Mouse (Mus musculus) heart, adult 2 months (tissue): ENCODE measurements around the gene Lgmn. TPM values are rescaled to one million over a fixed set of nuclear protein-coding genes. Genes with fewer than 3 reads are reported as not detected.

Experiments
- DNase-seq, 2 experiments: peaks; one replicate each; pipeline ENCODE4 v3.0.0; 2021
- H3K27ac ChIP-seq: fragments of 200-600 bp; 2 replicates; pipeline ENCODE4 v1.8.1; 2022
- H3K27me3 ChIP-seq: fragments of 200-500 bp; 2 replicates; pipeline ENCODE4 v1.6.1; 2012; ENCODE audit warnings: mild to moderate bottlenecking, low read length, inconsistent platforms, mixed read lengths; ENCODE audit not compliant: control insufficient read depth, insufficient read depth
- H3K36me3 ChIP-seq: fragments of 200-500 bp; 2 replicates; pipeline ENCODE4 v1.6.1; 2012; ENCODE audit warnings: low read length, inconsistent platforms; ENCODE audit not compliant: control insufficient read depth, insufficient read depth
- H3K4me1 ChIP-seq: fragments of 200-500 bp; 2 replicates; pipeline ENCODE4 v1.6.1; 2011; ENCODE audit warnings: low read length; ENCODE audit not compliant: control insufficient read depth, insufficient read depth
- H3K4me3 ChIP-seq: fragments of 200-600 bp; 2 replicates; pipeline ENCODE4 v1.8.1; 2022
- H3K79me2 ChIP-seq: fragments of 200-500 bp; replicated peaks from 2 replicates; pipeline ENCODE4 v1.6.1; 2012; ENCODE audit warnings: mild to moderate bottlenecking, inconsistent platforms, low read length, moderate library complexity, mixed read lengths; ENCODE audit not compliant: control insufficient read depth, insufficient read depth
- H3K9ac ChIP-seq: fragments of 200-500 bp; 2 replicates; pipeline ENCODE4 v1.6.1; 2012; ENCODE audit warnings: low read depth, mild to moderate bottlenecking, control low read depth, inconsistent platforms, low read length, mixed read lengths
- CTCF ChIP-seq: fragments of 200-600 bp; IDR thresholded peaks from 2 replicates; pipeline ENCODE4 v1.8.1; 2022; ENCODE audit warnings: antibody characterized with exemption, mild to moderate bottlenecking, moderate library complexity
- EP300 ChIP-seq: fragments of 200-500 bp; IDR thresholded peaks from 2 replicates; pipeline ENCODE4 v1.6.1; 2011; ENCODE audit warnings: low read depth, low read length, control low read depth; ENCODE audit not compliant: insufficient read depth
- POLR2A ChIP-seq: fragments of 200-500 bp; IDR thresholded peaks from 2 replicates; pipeline ENCODE4 v1.6.1; 2011; ENCODE audit warnings: mild to moderate bottlenecking, low read depth, low read length, control low read depth; ENCODE audit not compliant: insufficient read depth
- WGBS: fragments of 180-500 bp; shearing (Covaris S2); methylation state at CpG from one replicate; pipeline ENCODE4 v1.1.7; 2018; 5-methylcytosine and 5-hydroxymethylcytosine counted together
- intact Hi-C: fragments of 180-260 bp; cut with DNase I; formaldehyde crosslinking; loops from one replicate; pipeline ENCODE4 v1.15.1; 2025
- polyA plus RNA-seq: library from polyadenylated mRNA; depleted of rRNA; stranded (reverse); fragments of >200 nt; gene quantifications from 2 replicates; pipeline ENCODE4 v1.2.3, GENCODE M21; 2012
- total RNA-seq, 2 experiments: library from RNA; stranded (reverse); gene quantifications; 2 replicates each; pipeline ENCODE4 v1.2.3; 2021

Gene Lgmn
- total and polyA plus RNA-seq, 3 experiments: 59.9 to 78.2 (median 63.5) TPM

DNA sequence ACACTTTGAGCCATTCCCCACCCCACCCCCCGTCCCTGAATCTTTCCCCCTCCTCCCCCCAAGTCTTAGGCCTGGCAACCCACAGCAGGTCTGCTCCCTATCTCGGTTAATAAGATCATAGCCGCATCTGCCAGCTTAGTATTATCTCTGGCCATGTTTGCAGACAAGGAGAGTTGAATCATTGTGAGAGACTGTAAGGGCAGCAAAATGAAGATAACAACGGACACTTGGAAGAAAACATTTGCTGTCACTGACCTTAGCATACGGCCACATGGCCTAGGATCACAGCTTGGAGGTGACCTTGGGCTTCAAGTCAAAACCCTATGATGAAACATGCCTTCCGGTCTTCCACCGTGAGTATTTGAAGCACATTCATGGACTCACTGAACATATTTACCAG, 938 bp upstream of the Lgmn start:
- H3K27me3 ChIP-seq: no peaks in the 10 kb centered on the region

DNA sequence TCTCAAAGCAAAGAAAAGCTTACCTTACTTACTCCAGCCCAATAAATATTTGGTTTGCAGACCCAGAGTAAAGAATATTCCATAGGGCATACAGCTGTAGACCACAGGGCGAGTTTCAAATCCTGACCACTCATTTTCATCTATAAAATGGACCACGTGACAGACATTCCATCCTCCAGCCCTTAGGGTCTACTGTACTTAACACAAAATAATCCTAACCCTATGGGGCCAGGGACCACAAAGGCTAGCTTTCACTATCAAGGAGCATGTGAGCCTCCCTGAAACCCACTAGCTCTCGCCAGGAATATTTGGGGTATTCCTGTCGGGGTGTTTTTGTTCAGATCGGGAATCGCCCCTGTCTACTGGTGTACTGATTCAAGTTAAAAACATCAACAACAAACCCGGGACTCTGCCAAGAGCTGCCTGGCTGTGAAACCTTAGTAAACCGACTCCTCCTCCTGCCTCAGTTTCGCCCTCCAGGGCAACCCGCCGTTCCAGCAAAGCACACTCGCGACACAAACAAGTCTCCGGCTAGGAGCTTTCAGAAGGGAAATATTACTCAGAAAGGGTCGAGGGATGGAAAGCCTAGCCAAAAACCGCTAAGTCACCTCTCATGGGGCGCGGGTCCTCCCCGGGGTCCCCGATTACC, 506 bp downstream of the Lgmn start:
- intact Hi-C loops: loop anchor here (2.0 kb wide), 1 partner anchor 46 kb away; no protein-coding TSS in a partner anchor
- Histone ChIP-seq H3K9ac (peak overlapping the region; percentile 62), H3K79me2 (peaks cover 3% of the 10 kb centered on the region), H3K4me1 (peaks cover 3% of the 10 kb centered on the region), H3K36me3 (peaks cover 2% of the 10 kb centered on the region; the same call in 1 of the 2 replicates), H3K4me3 (peak overlapping the region; percentile 95), H3K27me3 (no peaks in the 10 kb centered on the region), H3K27ac (peak overlapping the region; percentile 94)
- 1% methylated on average over 20 of the region's 20 CpGs for WGBS
- DNase-seq: no peak
- TF ChIP-seq POLR2A (no peak), CTCF (no peak), EP300 (no peak)

More for the DNA sequence above, 938 bp upstream of the Lgmn start:
- no peak overlapping the region for H3K27ac ChIP-seq
- peaks cover 2% of the 10 kb centered on the region; the same call in 1 of the 2 replicates for H3K36me3 ChIP-seq
- intact Hi-C loops: loop anchor here (1.0 kb wide), 1 partner anchor 22 kb away; no protein-coding TSS in a partner anchor
- 76% methylated on average over 7 of the region's 7 CpGs for WGBS
- H3K4me1 ChIP-seq: peaks cover 3% of the 10 kb centered on the region
- H3K4me3 ChIP-seq: no peak overlapping the region
- DNase-seq: no peak
- H3K79me2 ChIP-seq: no peaks in the 10 kb centered on the region
- no peak overlapping the region for H3K9ac ChIP-seq
- no peak for TF ChIP-seq CTCF

DNA sequence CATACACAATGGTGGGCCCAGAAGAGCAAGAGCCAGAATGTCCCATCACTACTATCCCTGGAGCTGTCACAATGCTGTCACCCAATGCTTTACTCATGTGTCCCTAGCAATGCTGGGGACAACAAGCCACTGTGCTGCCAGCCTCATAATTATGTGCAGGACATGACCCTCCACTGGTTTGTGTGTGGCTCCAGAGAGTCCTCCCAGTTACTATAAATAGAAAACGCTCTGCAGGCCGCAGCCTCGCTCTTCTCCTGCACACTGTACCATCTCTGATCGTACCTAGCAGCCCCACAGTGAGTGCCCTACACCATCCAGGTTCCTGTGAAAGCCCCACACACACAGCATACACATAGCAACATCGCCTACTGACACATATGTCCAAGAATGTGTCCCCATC, 1.7 kb downstream of the Lgmn start:
- H3K27ac ChIP-seq: peak overlapping the region; percentile 94
- intact Hi-C loops: loop anchor here (2.0 kb wide), 1 partner anchor 45 kb away; no protein-coding TSS in a partner anchor
- DNase-seq: peak in 1 of 2 experiments; percentile 69
- peaks cover 2% of the 10 kb centered on the region; the same call in 1 of the 2 replicates for H3K36me3 ChIP-seq
- no peaks in the 10 kb centered on the region for H3K27me3 ChIP-seq
- 47% methylated on average over 5 of the region's 5 CpGs for WGBS
- TF ChIP-seq EP300 (peak; percentile 73; the same call in 1 of the 2 replicates), POLR2A (no peak), CTCF (no peak)
- H3K79me2 ChIP-seq: peaks cover 3% of the 10 kb centered on the region
- peaks cover 3% of the 10 kb centered on the region for H3K4me1 ChIP-seq
- peak overlapping the region; percentile 57 for H3K9ac ChIP-seq
- peak overlapping the region; percentile 95 for H3K4me3 ChIP-seq

DNA sequence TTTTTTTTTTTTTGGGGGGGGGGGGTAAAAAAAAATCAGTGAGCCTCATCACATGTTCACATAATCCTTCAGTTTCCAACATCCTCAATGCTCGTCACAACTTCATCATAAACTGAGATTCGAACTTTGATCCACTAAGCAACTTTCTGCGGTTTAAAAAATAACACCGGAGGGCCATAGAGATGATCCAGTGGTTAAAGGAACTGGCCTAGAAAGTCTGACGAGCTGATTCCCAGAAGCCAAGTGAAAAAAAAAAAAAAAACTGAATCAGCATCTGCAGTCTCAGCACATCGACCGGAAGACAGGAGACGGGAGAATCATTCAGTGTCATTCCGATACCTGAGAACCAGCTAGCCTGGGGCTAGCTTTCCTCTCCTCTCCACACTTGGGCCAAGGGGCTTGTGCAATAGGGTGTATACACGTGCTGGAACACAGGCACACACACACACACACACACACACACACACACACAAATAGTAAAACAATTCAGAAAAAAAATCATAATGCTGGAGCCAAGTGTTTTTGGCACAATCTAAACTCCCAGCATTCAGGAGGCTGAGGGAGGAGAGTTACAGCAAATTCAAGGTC, 2.6 kb downstream of the Lgmn start:
- DNase-seq: no peak
- 44% methylated on average over 10 of the region's 10 CpGs for WGBS
- no peaks in the 10 kb centered on the region for H3K27me3 ChIP-seq
- TF ChIP-seq POLR2A (no peak), CTCF (no peak), EP300 (no peak)
- peaks cover 2% of the 10 kb centered on the region; the same call in 1 of the 2 replicates for H3K36me3 ChIP-seq
- no peak overlapping the region; the same call in 1 of the 2 replicates for H3K4me3 ChIP-seq
- H3K27ac ChIP-seq: peak overlapping the region; percentile 94
- intact Hi-C loops: no loop called here
- peaks cover 3% of the 10 kb centered on the region for H3K79me2 ChIP-seq
- H3K4me1 ChIP-seq: peaks cover 6% of the 10 kb centered on the region
- H3K9ac ChIP-seq: peak overlapping the region; percentile 34; the same call in 1 of the 2 replicates

DNA sequence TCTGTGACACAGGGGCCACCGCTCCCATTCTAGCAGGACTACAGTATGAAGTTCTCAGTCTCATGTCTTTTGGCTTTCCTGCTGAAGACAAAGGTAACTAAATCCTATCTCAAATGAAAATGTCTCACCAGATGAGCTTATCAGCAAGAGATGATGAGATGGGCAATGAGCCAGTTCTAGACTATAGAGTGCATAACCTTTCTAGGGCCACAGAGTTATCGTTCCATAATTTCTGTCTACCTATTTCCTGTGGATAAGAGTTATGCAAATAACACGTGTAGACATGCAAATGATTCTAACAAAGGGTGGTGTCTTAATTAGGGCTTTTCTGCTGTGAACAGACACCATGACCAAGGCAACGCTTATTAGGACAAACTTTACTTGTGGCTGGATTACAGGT, 5.5 kb downstream of the Lgmn start:
- Histone ChIP-seq H3K9ac (no peak overlapping the region), H3K27me3 (no peaks in the 10 kb centered on the region), H3K4me1 (peaks cover 6% of the 10 kb centered on the region), H3K27ac (no peak overlapping the region), H3K79me2 (peaks cover 3% of the 10 kb centered on the region), H3K36me3 (peaks cover 2% of the 10 kb centered on the region; the same call in 1 of the 2 replicates), H3K4me3 (no peak overlapping the region)
- intact Hi-C loops: no loop called here
- 72% methylated on average over 4 of the region's 4 CpGs for WGBS
- no peak for DNase-seq
- TF ChIP-seq POLR2A (no peak), CTCF (no peak), EP300 (no peak)

DNA sequence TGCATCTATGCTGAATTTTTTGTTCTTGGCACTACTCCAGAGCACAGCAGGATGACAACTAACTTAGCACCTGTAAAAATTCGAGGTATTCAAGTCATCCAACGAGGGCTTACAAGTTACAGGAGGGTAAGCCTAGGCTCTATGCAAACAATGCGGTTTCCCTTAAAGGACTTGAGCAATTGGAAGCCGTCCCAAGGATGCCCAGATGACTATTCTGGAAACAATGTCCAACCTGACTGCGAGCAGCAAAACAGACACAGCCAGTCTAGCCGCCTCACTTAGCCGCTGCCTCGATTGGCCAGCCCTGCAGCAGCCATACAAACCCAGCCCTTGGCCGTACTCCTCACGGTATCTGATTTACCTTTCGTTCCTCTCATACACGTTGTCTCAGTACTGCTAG, 7.4 kb downstream of the Lgmn start:
- Histone ChIP-seq H3K27ac (no peak overlapping the region), H3K36me3 (no peaks in the 10 kb centered on the region), H3K4me1 (peaks cover 5% of the 10 kb centered on the region), H3K4me3 (no peak overlapping the region), H3K27me3 (no peaks in the 10 kb centered on the region), H3K9ac (no peak overlapping the region), H3K79me2 (peaks cover 3% of the 10 kb centered on the region)
- WGBS: 58% methylated on average over 12 of the region's 12 CpGs
- intact Hi-C loops: no loop called here
- no peak for DNase-seq
- TF ChIP-seq EP300: no peak
